Mouse (Mus musculus) adrenal gland, postnatal 25 days (tissue): ENCODE data around the gene Fam162b. TPM values are rescaled to one million over a fixed set of nuclear protein-coding genes. Genes with fewer than 3 reads are reported as not detected.

Experiments
- DNase-seq: peaks from one replicate; pipeline ENCODE4 v3.0.0; 2021; ENCODE audit warnings: mixed read lengths
- long read RNA-seq: library from polyadenylated mRNA; stranded (forward); transcript quantifications from one replicate; pipeline ENCODE4 v2.0.0, GENCODE M21; 2021
- total RNA-seq: library from RNA; stranded (reverse); gene quantifications from 2 replicates; pipeline ENCODE4 v1.2.3, GENCODE M21; 2021

Fam162b gene
- total RNA-seq = not detected in 2 replicates
- long read RNA-seq = 0 reads

DNA sequence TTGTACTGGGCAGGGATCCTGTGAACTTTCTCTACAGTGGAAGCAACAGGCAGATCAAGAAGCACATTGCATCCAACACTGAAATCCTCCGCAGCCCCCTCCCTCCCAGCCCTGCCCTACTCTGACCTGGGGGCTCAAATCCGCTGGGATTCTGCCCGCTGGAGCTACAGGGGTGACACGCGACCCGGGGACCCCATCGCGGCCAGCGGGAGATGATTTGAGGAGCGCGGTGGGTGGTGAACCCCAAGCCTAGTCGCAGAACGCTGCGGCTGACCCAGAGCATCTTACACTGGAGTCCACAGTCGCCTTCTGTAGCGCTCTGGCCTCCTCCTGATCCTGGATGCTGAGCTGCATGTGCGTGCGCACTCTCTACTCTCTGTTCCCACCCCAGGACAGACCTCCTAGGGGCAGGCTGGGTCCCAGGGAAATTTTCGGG is at the start of gene Fam162b:
Fam162b (minus strand) TSS at position 379 of the 436 bp plus-strand sequence.
- no peak for DNase-seq

GRCm38 (mm10) chr10:51631411-51632136 is 41.3 kb upstream of the Fam162b start, which contains the start of gene Gprc6a:
Gene Gprc6a, minus strand, starts transcription at chr10:51631461.
- DNase-seq = no peak

GRCm38 (mm10) chr10:51621193-51621592 is 30.9 kb upstream of the Fam162b start:
- DNase-seq = no peak

DNA sequence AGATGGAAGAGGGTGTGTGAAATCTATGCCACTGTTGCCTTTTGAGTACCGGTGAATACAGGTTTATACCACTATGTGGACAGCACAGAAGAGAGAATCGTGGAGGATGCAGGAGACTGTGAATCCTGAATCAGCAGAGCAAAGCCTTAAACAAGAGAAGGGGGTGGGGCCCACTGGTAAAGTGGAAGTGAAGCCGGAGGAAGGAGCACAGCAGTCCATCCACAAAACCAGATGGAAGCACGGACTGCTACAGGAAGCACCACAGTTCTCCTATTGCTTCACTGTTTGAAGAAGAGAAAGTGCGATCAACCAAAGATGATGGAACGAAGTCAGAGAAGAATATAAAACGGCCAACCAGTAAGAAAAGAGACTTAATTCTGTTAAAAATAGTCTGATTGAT is 29.8 kb upstream of the Fam162b start:
- no peak for DNase-seq

GRCm38 (mm10) chr10:51618538-51618937 is 28.2 kb upstream of the Fam162b start:
- DNase-seq = no peak

- DNase-seq = no peak
These were observed 24.7 kb upstream of the Fam162b start for GRCm38 (mm10) chr10:51614826-51615590.

DNA sequence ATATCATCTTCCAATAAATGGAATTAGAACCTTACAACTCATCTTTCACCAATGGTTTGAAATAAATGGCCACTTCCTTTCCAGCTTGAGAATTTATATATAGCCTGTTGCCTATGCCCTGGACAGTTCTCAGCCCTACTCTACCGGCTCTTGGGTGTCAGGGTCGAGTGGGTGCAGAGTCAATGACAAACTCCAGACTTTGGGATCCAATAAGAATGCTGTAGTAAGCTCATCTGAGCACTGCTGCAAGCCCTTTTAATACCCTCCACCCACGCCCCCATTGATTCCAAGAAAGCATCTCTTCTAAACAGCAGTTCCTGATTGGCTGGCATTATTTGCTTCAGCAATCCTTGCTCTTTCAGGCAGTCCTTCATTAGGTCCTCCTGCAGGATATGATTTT is 23.1 kb upstream of the Fam162b start:
- DNase-seq = no peak

GRCm38 (mm10) chr10:51611969-51612682 is 21.8 kb upstream of the Fam162b start:
- DNase-seq = no peak

DNA sequence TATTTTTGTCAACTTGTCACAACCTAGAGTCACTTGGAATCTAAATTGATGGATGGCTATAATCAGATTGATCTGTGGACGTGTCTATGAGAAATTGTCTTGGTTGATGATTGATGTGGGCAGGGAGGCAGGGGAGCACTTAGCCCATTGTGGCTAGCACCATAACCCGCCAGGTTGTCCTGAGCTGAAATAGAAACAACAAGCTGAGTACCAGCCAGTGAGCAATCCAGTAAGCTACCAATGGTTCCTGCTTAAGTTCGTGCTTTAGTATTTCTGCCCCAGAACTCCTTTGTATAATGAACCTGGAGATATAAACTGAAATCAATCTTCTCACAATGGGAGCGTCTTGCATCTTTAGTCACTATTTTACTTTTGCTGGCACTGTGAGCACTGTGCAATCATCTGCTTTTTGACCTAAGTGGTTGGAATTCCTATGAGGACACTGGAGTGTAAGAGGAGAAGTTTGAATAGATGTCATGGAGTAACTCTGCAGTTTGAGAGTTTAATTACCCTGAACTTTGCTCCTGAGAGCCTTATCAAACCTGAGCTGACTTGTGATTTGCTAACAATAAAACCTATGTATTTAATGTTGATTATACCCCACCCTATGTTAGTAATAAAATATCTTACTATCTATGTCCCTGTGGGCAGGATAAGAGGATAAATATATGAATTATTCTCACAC is 19.6 kb upstream of the Fam162b start:
- DNase-seq = no peak

DNA sequence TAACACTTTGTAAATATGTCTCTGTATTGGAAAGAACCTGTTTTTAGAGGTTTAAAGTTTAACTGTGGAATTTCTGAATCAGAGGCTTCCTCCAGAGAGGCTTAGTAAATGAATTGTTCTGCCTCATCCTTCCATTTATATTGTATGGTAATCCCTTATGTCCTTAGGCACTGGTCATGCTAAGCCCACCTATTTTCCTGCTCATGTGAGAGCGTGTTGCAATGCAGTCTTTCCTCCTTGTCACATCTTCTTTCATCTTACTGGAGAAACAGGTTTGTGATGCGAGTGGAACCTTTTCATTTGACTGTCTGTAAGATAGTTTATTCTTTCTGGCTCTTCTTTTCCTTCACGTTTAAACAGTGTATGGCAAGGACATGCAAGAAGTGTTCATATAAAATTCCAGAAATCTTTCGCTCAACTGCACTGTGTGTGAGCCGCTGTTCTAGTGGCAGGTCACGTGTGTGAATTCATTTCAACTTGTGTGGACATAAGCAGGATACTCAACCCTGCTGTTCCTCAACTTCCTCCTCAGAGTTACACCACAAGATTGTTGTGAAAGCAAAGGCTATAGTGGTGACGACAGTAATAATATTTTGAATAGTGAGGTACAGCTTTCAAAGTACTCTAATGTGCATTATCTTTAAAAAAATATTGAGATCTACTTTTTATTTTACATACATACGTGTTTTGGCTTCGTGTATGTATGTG is 6.8 kb upstream of the Fam162b start:
- DNase-seq = no peak

- no peak for DNase-seq
These were observed 4.9 kb upstream of the Fam162b start for GRCm38 (mm10) chr10:51595001-51595931.

- DNase-seq = no peak
These were observed 1.3 kb upstream of the Fam162b start for GRCm38 (mm10) chr10:51591574-51591973.

- no peak for DNase-seq
These were observed 5.4 kb downstream of the Fam162b start for GRCm38 (mm10) chr10:51584919-51585318.

- DNase-seq = no peak
These were observed 5.9 kb downstream of the Fam162b start for GRCm38 (mm10) chr10:51584378-51584777.

DNA sequence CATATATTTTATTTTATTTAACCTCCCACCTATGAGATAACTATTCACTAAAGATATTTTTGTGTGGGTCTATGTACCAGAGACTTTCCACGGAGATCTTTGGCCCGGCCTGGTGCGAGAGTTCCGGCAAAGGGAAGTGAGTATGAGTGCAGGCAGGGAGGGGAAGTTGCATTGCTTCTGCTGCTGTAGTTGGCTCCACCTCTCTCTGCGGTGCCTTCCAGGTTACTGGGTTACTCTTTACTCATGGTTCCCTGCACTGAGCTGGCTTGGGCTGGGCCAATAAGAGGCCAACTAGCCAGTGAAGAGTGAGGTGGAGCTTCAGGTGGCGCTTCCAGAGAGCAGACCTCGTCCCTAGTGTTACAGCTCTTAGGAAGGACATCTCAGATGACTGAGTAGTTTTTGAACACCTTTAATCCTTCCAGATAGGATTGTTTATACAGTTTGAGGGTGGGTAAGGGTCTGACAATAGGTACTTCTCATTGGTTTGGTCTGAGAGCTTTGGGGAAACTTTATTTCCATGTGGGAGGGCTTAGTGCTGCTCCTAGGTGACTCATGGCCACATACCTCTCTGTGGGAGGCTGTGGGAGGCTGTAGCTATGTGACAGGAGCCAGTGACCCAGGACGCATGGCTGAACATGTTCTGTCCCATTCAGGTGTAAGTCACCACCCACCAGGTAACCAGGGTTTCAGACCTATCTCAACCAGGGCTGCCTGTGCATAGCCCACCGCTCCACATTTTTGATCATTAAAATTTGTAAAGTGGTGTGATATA is 18.9 kb downstream of the Fam162b start:
- DNase-seq = no peak

DNA sequence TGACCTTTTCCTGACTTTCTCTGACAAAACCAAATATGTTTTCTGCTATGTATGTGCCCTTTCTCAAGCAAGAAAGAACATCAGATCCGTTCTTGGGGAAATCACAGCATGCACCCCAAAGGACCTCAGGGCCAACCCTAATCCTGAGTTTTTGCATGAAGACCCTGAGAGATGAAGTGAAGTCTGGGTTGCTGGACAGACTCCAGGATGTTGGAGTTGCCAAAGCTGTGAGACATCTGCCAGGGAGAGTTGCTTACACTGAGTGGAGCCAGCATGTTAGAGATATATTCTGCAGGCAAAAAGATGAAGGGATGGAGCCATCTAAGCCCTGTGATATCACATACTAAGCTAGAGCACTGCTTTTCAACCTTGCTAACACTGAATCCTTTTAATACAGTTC is 34.3 kb downstream of the Fam162b start:
- DNase-seq = no peak

GRCm38 (mm10) chr10:51553348-51554123 is 36.8 kb downstream of the Fam162b start:
- DNase-seq = peak; percentile 75
